Mouse (Mus musculus): Measurements from ENCODE around the gene Aen. TPM values are rescaled to one million over a fixed set of nuclear protein-coding genes. Genes with fewer than 3 reads are reported as not detected.

Gene Aen
- polyA plus RNA-seq, 1 experiment from 2014 or later: 37.4 TPM

- no peak overlapping the region for H3K4me2 ChIP-seq (ENCODE audit: low read length)
- peaks cover 57% of the 10 kb centered on the region for H3K27me3 ChIP-seq (replicated peaks; ENCODE audit: control insufficient read depth, insufficient read depth, low read length)
- no peak overlapping the region for H3K27ac ChIP-seq (ENCODE audit: low read depth)
- DNase-seq (ENCODE audit: low spot score) (no peak), ATAC-seq (replicated peaks; ENCODE audit: low FRiP score, low TSS enrichment, low read depth) (no peak)
- H3K4me3 ChIP-seq (ENCODE audit: low read depth, low read length): no peak overlapping the region
- WGBS: 4% methylated on average over 6 of the region's 6 CpGs
- H3K4me1 ChIP-seq (replicated peaks; ENCODE audit: control insufficient read depth, insufficient read depth, low read length): peaks cover 10% of the 10 kb centered on the region
- H3K9ac ChIP-seq (ENCODE audit: low read length): no peak overlapping the region
- H3K36me3 ChIP-seq (ENCODE audit: control insufficient read depth, insufficient read depth, low read length): no peaks in the 10 kb centered on the region
- no peaks in the 10 kb centered on the region for H3K9me3 ChIP-seq (ENCODE audit: control insufficient read depth, low read length)
Measured at GRCm38 (mm10) chr7:78884139-78884538, 11.5 kb upstream of the Aen start.

- DNase-seq (ENCODE audit: low spot score) (no peak), ATAC-seq (replicated peaks; ENCODE audit: low FRiP score, low TSS enrichment, low read depth) (no peak)
- no peak overlapping the region for H3K4me2 ChIP-seq (ENCODE audit: low read length)
- no peak overlapping the region for H3K27ac ChIP-seq (ENCODE audit: low read depth)
- 76% methylated on average over 5 of the region's 5 CpGs for WGBS
- H3K27me3 ChIP-seq (replicated peaks; ENCODE audit: control insufficient read depth, insufficient read depth, low read length): peaks cover 54% of the 10 kb centered on the region
- H3K4me1 ChIP-seq (replicated peaks; ENCODE audit: control insufficient read depth, insufficient read depth, low read length): peaks cover 10% of the 10 kb centered on the region
- no peaks in the 10 kb centered on the region for H3K9me3 ChIP-seq (ENCODE audit: control insufficient read depth, low read length)
- no peaks in the 10 kb centered on the region for H3K36me3 ChIP-seq (ENCODE audit: control insufficient read depth, insufficient read depth, low read length)
- H3K9ac ChIP-seq (ENCODE audit: low read length): no peak overlapping the region
- no peak overlapping the region for H3K4me3 ChIP-seq (ENCODE audit: low read depth, low read length)
Measured at GRCm38 (mm10) chr7:78885404-78885803, 10.2 kb upstream of the Aen start.

- ATAC-seq (replicated peaks; ENCODE audit: low FRiP score, low TSS enrichment, low read depth) (no peak), DNase-seq (ENCODE audit: low spot score) (no peak)
- Histone ChIP-seq H3K9me3 (ENCODE audit: control insufficient read depth, low read length) (no peaks in the 10 kb centered on the region), H3K9ac (ENCODE audit: low read length) (no peak overlapping the region), H3K27me3 (replicated peaks; ENCODE audit: control insufficient read depth, insufficient read depth, low read length) (peaks cover 44% of the 10 kb centered on the region), H3K4me1 (replicated peaks; ENCODE audit: control insufficient read depth, insufficient read depth, low read length) (peaks cover 10% of the 10 kb centered on the region), H3K36me3 (ENCODE audit: control insufficient read depth, insufficient read depth, low read length) (no peaks in the 10 kb centered on the region), H3K27ac (ENCODE audit: low read depth) (no peak overlapping the region), H3K4me2 (ENCODE audit: low read length) (no peak overlapping the region), H3K4me3 (ENCODE audit: low read depth, low read length) (no peak overlapping the region)
- WGBS: 75% methylated on average over 4 of the region's 4 CpGs
Measured at GRCm38 (mm10) chr7:78886496-78886895, 9.2 kb upstream of the Aen start.

GRCm38 (mm10) chr7:78887431-78887842, 8.2 kb upstream of the Aen start:
- Histone ChIP-seq H3K4me1 (replicated peaks; ENCODE audit: control insufficient read depth, insufficient read depth, low read length) (peaks cover 5% of the 10 kb centered on the region), H3K9ac (ENCODE audit: low read length) (no peak overlapping the region), H3K27me3 (replicated peaks; ENCODE audit: control insufficient read depth, insufficient read depth, low read length) (peaks cover 37% of the 10 kb centered on the region), H3K4me2 (ENCODE audit: low read length) (no peak overlapping the region), H3K9me3 (ENCODE audit: control insufficient read depth, low read length) (no peaks in the 10 kb centered on the region), H3K27ac (ENCODE audit: low read depth) (no peak overlapping the region), H3K36me3 (ENCODE audit: control insufficient read depth, insufficient read depth, low read length) (no peaks in the 10 kb centered on the region), H3K4me3 (ENCODE audit: low read depth, low read length) (no peak overlapping the region)
- ATAC-seq (replicated peaks; ENCODE audit: low FRiP score, low TSS enrichment, low read depth) (no peak), DNase-seq (ENCODE audit: low spot score) (no peak)
- WGBS: 54% methylated on average over 9 of the region's 9 CpGs

- WGBS: 4% methylated on average over 16 of the region's 16 CpGs
- H3K4me3 ChIP-seq (ENCODE audit: low read depth, low read length): no peak overlapping the region
- no peak overlapping the region for H3K9ac ChIP-seq (ENCODE audit: low read length)
- no peak overlapping the region for H3K4me2 ChIP-seq (ENCODE audit: low read length)
- no peak overlapping the region for H3K27ac ChIP-seq (ENCODE audit: low read depth)
- peaks cover 4% of the 10 kb centered on the region; the same call in 1 of the 2 replicates for H3K4me1 ChIP-seq (replicated peaks; ENCODE audit: control insufficient read depth, insufficient read depth, low read length)
- ATAC-seq (replicated peaks; ENCODE audit: low FRiP score, low TSS enrichment, low read depth): no peak
- peak; percentile 100 for DNase-seq (ENCODE audit: low spot score)
- H3K27me3 ChIP-seq (replicated peaks; ENCODE audit: control insufficient read depth, insufficient read depth, low read length): peaks cover 7% of the 10 kb centered on the region
- H3K36me3 ChIP-seq (ENCODE audit: control insufficient read depth, insufficient read depth, low read length): no peaks in the 10 kb centered on the region
- no peaks in the 10 kb centered on the region for H3K9me3 ChIP-seq (ENCODE audit: control insufficient read depth, low read length)
Measured at GRCm38 (mm10) chr7:78890641-78891040, 5.0 kb upstream of the Aen start.

- H3K4me3 ChIP-seq (ENCODE audit: low read depth, low read length): no peak overlapping the region
- H3K9me3 ChIP-seq (ENCODE audit: control insufficient read depth, low read length): no peaks in the 10 kb centered on the region
- no peaks in the 10 kb centered on the region for H3K36me3 ChIP-seq (ENCODE audit: control insufficient read depth, insufficient read depth, low read length)
- H3K4me2 ChIP-seq (ENCODE audit: low read length): no peak overlapping the region
- WGBS: 81% methylated on average over 10 of the region's 10 CpGs
- H3K9ac ChIP-seq (ENCODE audit: low read length): no peak overlapping the region
- H3K27me3 ChIP-seq (replicated peaks; ENCODE audit: control insufficient read depth, insufficient read depth, low read length): 0 out of 2 replicates have a peak, but pooled peaks cover 4% of the 10 kb centered on the region
- ATAC-seq (replicated peaks; ENCODE audit: low FRiP score, low TSS enrichment, low read depth) (no peak), DNase-seq (ENCODE audit: low spot score) (no peak)
- peaks cover 15% of the 10 kb centered on the region for H3K4me1 ChIP-seq (replicated peaks; ENCODE audit: control insufficient read depth, insufficient read depth, low read length)
- no peak overlapping the region for H3K27ac ChIP-seq (ENCODE audit: low read depth)
Measured at GRCm38 (mm10) chr7:78893917-78894316, 1.7 kb upstream of the Aen start.

GRCm38 (mm10) chr7:78895021-78895652, 517 bp upstream of the Aen start:
- Histone ChIP-seq H3K9me3 (ENCODE audit: control insufficient read depth, low read length) (no peaks in the 10 kb centered on the region), H3K27me3 (replicated peaks; ENCODE audit: control insufficient read depth, insufficient read depth, low read length) (0 out of 2 replicates have a peak, but pooled peaks cover 3% of the 10 kb centered on the region), H3K9ac (ENCODE audit: low read length) (0 out of 2 replicates have a peak overlapping the region, but pooled peaks have one; percentile 17), H3K4me3 (ENCODE audit: low read depth, low read length) (peak overlapping the region; percentile 77), H3K4me1 (replicated peaks; ENCODE audit: control insufficient read depth, insufficient read depth, low read length) (peaks cover 15% of the 10 kb centered on the region), H3K4me2 (ENCODE audit: low read length) (peak overlapping the region; percentile 93), H3K36me3 (ENCODE audit: control insufficient read depth, insufficient read depth, low read length) (no peaks in the 10 kb centered on the region), H3K27ac (ENCODE audit: low read depth) (no peak overlapping the region)
- ATAC-seq (replicated peaks; ENCODE audit: low FRiP score, low TSS enrichment, low read depth) (peak; percentile 5; the same call in 1 of the 2 replicates), DNase-seq (ENCODE audit: low spot score) (no peak)
- WGBS: 55% methylated on average over 13 of the region's 13 CpGs

GRCm38 (mm10) chr7:78897567-78897966, 1.9 kb downstream of the Aen start:
- H3K9me3 ChIP-seq (ENCODE audit: control insufficient read depth, low read length): no peaks in the 10 kb centered on the region
- no peak overlapping the region for H3K9ac ChIP-seq (ENCODE audit: low read length)
- peaks cover 9% of the 10 kb centered on the region for H3K36me3 ChIP-seq (ENCODE audit: control insufficient read depth, insufficient read depth, low read length)
- H3K4me3 ChIP-seq (ENCODE audit: low read depth, low read length): no peak overlapping the region
- no peaks in the 10 kb centered on the region for H3K27me3 ChIP-seq (replicated peaks; ENCODE audit: control insufficient read depth, insufficient read depth, low read length)
- DNase-seq (ENCODE audit: low spot score) (no peak), ATAC-seq (replicated peaks; ENCODE audit: low FRiP score, low TSS enrichment, low read depth) (no peak)
- H3K4me1 ChIP-seq (replicated peaks; ENCODE audit: control insufficient read depth, insufficient read depth, low read length): peaks cover 15% of the 10 kb centered on the region
- 92% methylated on average over 3 of the region's 3 CpGs for WGBS
- no peak overlapping the region for H3K4me2 ChIP-seq (ENCODE audit: low read length)
- H3K27ac ChIP-seq (ENCODE audit: low read depth): no peak overlapping the region

Measured in intestine, embryonic 14.5 days (tissue).